11 mouse cellular contexts compared by ENCODE assay signal in genomic region chr11:18879456-18879818, GRCm38 (mm10).
A peak's percentile ranks its signal among the peaks of the same experiment; 100 is the strongest.
DNase-seq lines count a peak whose midpoint lies in the region; ATAC-seq and TF ChIP-seq lines count a peak whose summit lies in the region.
"Had no signal": no experiment of that assay in that cellular context is flagged by ENCODE, and none has a peak within 500 bp of the region (broad histone marks: within the 10 kb centered on the region; RNA-seq: fewer than 3 reads in every experiment).

No protein-coding gene starts in this region.

- H3K27ac ChIP-seq in kidney, embryonic 14.5 days (ENCODE audit: low read depth, low read length) = peak overlapping the region; percentile 93; the same call in 1 of the 2 replicates
- peak overlapping the region; percentile 50 for H3K27ac ChIP-seq in MEL (ENCODE audit: control insufficient read depth, low read depth, low read length)
- no peak overlapping the region for H3K27ac ChIP-seq in embryonic facial prominence, embryonic 14.5 days (replicated peaks; ENCODE audit: low read depth, low read length)
- no peak overlapping the region for H3K27ac ChIP-seq in liver, embryonic 15.5 days (replicated peaks)

- no peak for TF ChIP-seq POLR2A in MEL (IDR thresholded peaks at IDR 0.05; ENCODE audit: control insufficient read depth in 1 of 2, insufficient read depth in 1 of 2, low read depth in 1 of 2, low read length in 2 of 2, poor library complexity in 1 of 2)

- no peak for DNase-seq in kidney, postnatal 36 days
- peak; percentile 39 for DNase-seq in MEL (ENCODE audit: low read depth, low spot score)
- no peak for DNase-seq in embryonic facial prominence, embryonic 14.5 days (ENCODE audit: low spot score)
- DNase-seq in ovary, postnatal 10 days (ENCODE audit: low spot score) = no peak
- no peak for DNase-seq in spleen, postnatal 14 days (ENCODE audit: low spot score in 2 of 2)
- DNase-seq in cerebellum, adult 8-10 months = no peak
- DNase-seq: cerebellum, postnatal 25 days; kidney, adult 2 months had no signal

- peaks cover 26% of the 10 kb centered on the region; the same call in 1 of the 2 replicates for H3K4me1 ChIP-seq in kidney, embryonic 14.5 days (ENCODE audit: control insufficient read depth, insufficient read depth, low read length)
- peaks cover 2 to 8% of the 10 kb centered on the region in 2 experiments; a peak in 3 of 4 replicates for H3K4me1 ChIP-seq in MEL (ENCODE audit: control insufficient read depth in 1 of 2, insufficient read depth in 2 of 2, low read length in 2 of 2)
- H3K4me1 ChIP-seq in embryonic facial prominence, embryonic 14.5 days (ENCODE audit: control insufficient read depth, insufficient read depth, low read length) = peaks cover 14% of the 10 kb centered on the region
- peaks cover 8% of the 10 kb centered on the region; the same call in 1 of the 2 replicates for H3K4me1 ChIP-seq in liver, embryonic 15.5 days (replicated peaks)

- H3K9ac ChIP-seq in kidney, embryonic 14.5 days (ENCODE audit: low read depth, low read length) = no peak overlapping the region
- peak overlapping the region; percentile 35 for H3K9ac ChIP-seq in MEL (ENCODE audit: control insufficient read depth, low read depth, low read length, poor library complexity, severe bottlenecking)
- no peak overlapping the region for H3K9ac ChIP-seq in embryonic facial prominence, embryonic 14.5 days (ENCODE audit: low read depth, low read length)
- no peak overlapping the region for H3K9ac ChIP-seq in liver, embryonic 15.5 days

- no peaks in the 10 kb centered on the region; the same call in 1 of the 2 replicates for H3K79me2 ChIP-seq in MEL (ENCODE audit: control insufficient read depth, insufficient read depth, low read length, poor library complexity)

- no peaks in the 10 kb centered on the region for H3K9me3 ChIP-seq in kidney, embryonic 14.5 days (ENCODE audit: control insufficient read depth, low read length)
- no peaks in the 10 kb centered on the region for H3K9me3 ChIP-seq in MEL (replicated peaks; ENCODE audit: insufficient read depth, low read length)
- no peaks in the 10 kb centered on the region for H3K9me3 ChIP-seq in embryonic facial prominence, embryonic 14.5 days (ENCODE audit: control insufficient read depth, low read length)
- no peaks in the 10 kb centered on the region for H3K9me3 ChIP-seq in liver, embryonic 15.5 days (replicated peaks)
- H3K9me3 ChIP-seq: G1E had no signal

- ATAC-seq in kidney, embryonic 14.5 days (ENCODE audit: low FRiP score, low TSS enrichment) = no peak
- ATAC-seq in embryonic facial prominence, embryonic 14.5 days (ENCODE audit: low read depth) = no peak
- no peak for ATAC-seq in liver, embryonic 15.5 days (ENCODE audit: insufficient read depth)

- WGBS in kidney, embryonic 14.5 days = 0% methylated on average over 1 of the region's 1 CpGs
- WGBS in embryonic facial prominence, embryonic 14.5 days = 8% methylated on average over 1 of the region's 1 CpGs
- WGBS in liver, embryonic 15.5 days (ENCODE audit: insufficient replicate concordance) = 15% methylated on average over 1 of the region's 1 CpGs

- H3K4me2 ChIP-seq in kidney, embryonic 14.5 days (replicated peaks; ENCODE audit: low read depth, low read length) = no peak overlapping the region; the same call in 1 of the 2 replicates
- H3K4me2 ChIP-seq in embryonic facial prominence, embryonic 14.5 days (ENCODE audit: low read depth, low read length) = peak overlapping the region; percentile 82
- H3K4me2 ChIP-seq in liver, embryonic 15.5 days = peak overlapping the region; percentile 69; the same call in 1 of the 2 replicates

- H3K4me3 ChIP-seq in kidney, embryonic 14.5 days (ENCODE audit: low read length) = no peak overlapping the region
- no peak overlapping the region for H3K4me3 ChIP-seq in MEL (ENCODE audit: control insufficient read depth in 1 of 2, insufficient read depth in 1 of 2, low read depth in 2 of 2, low read length in 2 of 2)
- no peak overlapping the region for H3K4me3 ChIP-seq in embryonic facial prominence, embryonic 14.5 days (ENCODE audit: low read depth, low read length)
- H3K4me3 ChIP-seq in liver, embryonic 15.5 days (replicated peaks) = no peak overlapping the region

- H3K36me3 ChIP-seq in kidney, embryonic 14.5 days (ENCODE audit: control insufficient read depth, insufficient read depth, low read length) = peaks cover 12% of the 10 kb centered on the region
- peaks cover 0 to 9% of the 10 kb centered on the region in 2 experiments; a peak in 3 of 4 replicates for H3K36me3 ChIP-seq in MEL (ENCODE audit: control insufficient read depth in 1 of 2, insufficient read depth in 2 of 2, low read length in 2 of 2)
- no peaks in the 10 kb centered on the region for H3K36me3 ChIP-seq in embryonic facial prominence, embryonic 14.5 days (ENCODE audit: control insufficient read depth, insufficient read depth, low read length)
- H3K36me3 ChIP-seq in liver, embryonic 15.5 days (replicated peaks) = no peaks in the 10 kb centered on the region
- H3K36me3 ChIP-seq: G1E had no signal

- no peak for TF ChIP-seq CTCF in MEL (IDR thresholded peaks at IDR 0.05 in 2 of 3, conservative IDR thresholded peaks at IDR 0.05 in 1 of 3; ENCODE audit: control insufficient read depth in 1 of 3, insufficient read depth in 1 of 3, low read depth in 2 of 3, low read length in 3 of 3, poor library complexity in 1 of 3, severe bottlenecking in 1 of 3)

- no peak for TF ChIP-seq EP300 in MEL (IDR thresholded peaks at IDR 0.05; ENCODE audit: low read depth in 1 of 2, low read length in 2 of 2)

- no peak for TF ChIP-seq RAD21 in MEL (IDR thresholded peaks at IDR 0.05; ENCODE audit: low read depth, low read length)

- no peaks in the 10 kb centered on the region for H3K27me3 ChIP-seq in kidney, embryonic 14.5 days (ENCODE audit: control insufficient read depth, insufficient read depth, low read length)
- no peaks in the 10 kb centered on the region for H3K27me3 ChIP-seq in MEL (ENCODE audit: control insufficient read depth in 1 of 2, insufficient read depth in 2 of 2, low read length in 2 of 2)
- peaks cover 21% of the 10 kb centered on the region for H3K27me3 ChIP-seq in embryonic facial prominence, embryonic 14.5 days (replicated peaks; ENCODE audit: control insufficient read depth, insufficient read depth, low read length)
- peaks cover 44% of the 10 kb centered on the region for H3K27me3 ChIP-seq in liver, embryonic 15.5 days

TF ChIP-seq in MEL, 35 proteins besides CTCF, POLR2A, EP300 and RAD21:
- TF ChIP-seq ELF1 (IDR thresholded peaks at IDR 0.05; ENCODE audit: low read depth, low read length) = no peak
- TF ChIP-seq POLR2AphosphoS5 (IDR thresholded peaks at IDR 0.05; ENCODE audit: borderline replicate concordance, low read depth, low read length) = no peak
- no peak for TF ChIP-seq KAT2A (conservative IDR thresholded peaks at IDR 0.05; ENCODE audit: low read depth, low read length)
- no peak for TF ChIP-seq USF1 (IDR thresholded peaks at IDR 0.05; ENCODE audit: low read depth, low read length)
- no peak for TF ChIP-seq ZKSCAN1 (IDR thresholded peaks at IDR 0.05; ENCODE audit: low read depth, low read length)
- TF ChIP-seq POLR2AphosphoS2 (IDR thresholded peaks at IDR 0.05; ENCODE audit: low read length) = no peak
- TF ChIP-seq UBTF (IDR thresholded peaks at IDR 0.05; ENCODE audit: borderline replicate concordance, insufficient read depth, low read depth, low read length) = no peak
- TF ChIP-seq CHD1 (IDR thresholded peaks at IDR 0.05; ENCODE audit: low read depth, low read length) = no peak
- no peak for TF ChIP-seq E2F4 (IDR thresholded peaks at IDR 0.05; ENCODE audit: borderline replicate concordance, low read depth, low read length)
TF ChIP-seq in MEL: peak in this region for 0.

Comparison
In these comparisons a context has a peak if more than half of its experiments do, and no peak if none do; other contexts are left out.
1. H3K27ac ChIP-seq: peak in kidney, embryonic 14.5 days (single experiment) and MEL (single experiment); none in embryonic facial prominence, embryonic 14.5 days (single experiment) and liver, embryonic 15.5 days (single experiment).